Mouse (Mus musculus) layer of hippocampus, postnatal 14 days (tissue): ENCODE results near the gene Fam168a. TPM values are rescaled to one million over a fixed set of nuclear protein-coding genes. Genes with fewer than 3 reads are reported as not detected.
"Not testable (repeated sequence)": the region's sequence is repeated elsewhere in the genome, so short reads cannot be mapped to it uniquely, and the experiment has no call there.

ENCODE experiments used
- DNase-seq, 2 experiments: peaks; one replicate each; pipeline ENCODE4 v3.0.0; 2021 to 2022; ENCODE audit warnings: low spot score in 2 of 2, mixed read lengths in 1 of 2
- total RNA-seq, 2 experiments: library from RNA; stranded (reverse); gene quantifications; 2 replicates each; pipeline ENCODE4 v1.2.3; 2021

Fam168a gene
- total RNA-seq, 2 experiments from 2014 or later, result 271 to 273 TPM

- no peak for DNase-seq
Measured at GRCm38 (mm10) chr7:100699771-100700770, 6.4 kb upstream of the Fam168a start.

- DNase-seq, result peak in 1 of 2 experiments; percentile 29
Measured at GRCm38 (mm10) chr7:100706883-100707480, 547 bp downstream of the Fam168a start.

- no peak for DNase-seq
Measured at GRCm38 (mm10) chr7:100718741-100719140, 12.3 kb downstream of the Fam168a start.

- no peak for DNase-seq
Measured at GRCm38 (mm10) chr7:100722268-100722667, 15.8 kb downstream of the Fam168a start.

GRCm38 (mm10) chr7:100723453-100724294 lies 17.2 kb downstream of the Fam168a start:
- no peak for DNase-seq

- no peak for DNase-seq
Measured at GRCm38 (mm10) chr7:100727538-100728085, 21.2 kb downstream of the Fam168a start.

GRCm38 (mm10) chr7:100729778-100730177 lies 23.3 kb downstream of the Fam168a start:
- no peak for DNase-seq

GRCm38 (mm10) chr7:100732341-100733050 lies 26.1 kb downstream of the Fam168a start:
- DNase-seq, result no peak

- no peak for DNase-seq
Measured at GRCm38 (mm10) chr7:100733051-100733813, 26.8 kb downstream of the Fam168a start.

GRCm38 (mm10) chr7:100734201-100734600 lies 27.8 kb downstream of the Fam168a start:
- DNase-seq, result no peak

- DNase-seq, result not testable (repeated sequence)
Measured at GRCm38 (mm10) chr7:100734905-100735304, 28.5 kb downstream of the Fam168a start.

- no peak for DNase-seq
Measured at GRCm38 (mm10) chr7:100736131-100736530, 29.7 kb downstream of the Fam168a start.

GRCm38 (mm10) chr7:100744372-100744771 lies 37.9 kb downstream of the Fam168a start:
- peak in 1 of 2 experiments; percentile 73 for DNase-seq

GRCm38 (mm10) chr7:100750101-100750500 lies 43.7 kb downstream of the Fam168a start:
- no peak for DNase-seq

GRCm38 (mm10) chr7:100758718-100759117 lies 52.3 kb downstream of the Fam168a start:
- peak; percentile 35 to 40 for DNase-seq

- DNase-seq, result no peak
Measured at GRCm38 (mm10) chr7:100762726-100763125, 56.3 kb downstream of the Fam168a start.

GRCm38 (mm10) chr7:100767568-100767967 lies 61.1 kb downstream of the Fam168a start:
- no peak for DNase-seq

GRCm38 (mm10) chr7:100768009-100768408 lies 61.6 kb downstream of the Fam168a start:
- DNase-seq, result no peak

- no peak for DNase-seq
Measured at GRCm38 (mm10) chr7:100769534-100770083, 63.2 kb downstream of the Fam168a start.
